In genomic region chr1:186060041-186060440, GRCm38 (mm10) we compare ENCODE assay signal across 24 mouse cellular contexts. TPM values are rescaled to one million over a fixed set of nuclear protein-coding genes. Genes with fewer than 3 reads are reported as not detected.
A peak's percentile ranks its signal among the peaks of the same experiment; 100 is the strongest.
DNase-seq lines count a peak whose midpoint lies in the region; ATAC-seq and TF ChIP-seq lines count a peak whose summit lies in the region.
"Had no signal": no experiment of that assay in that cellular context is flagged by ENCODE, and none has a peak within 500 bp of the region (broad histone marks: within the 10 kb centered on the region; RNA-seq: fewer than 3 reads in every experiment).

No protein-coding gene starts in this region.

- no peak for ATAC-seq in forebrain, postnatal 0 days
- no peak for ATAC-seq in forebrain, embryonic 13.5 days
- ATAC-seq: activated CD4-positive, CD25-positive, alpha-beta regulatory T cell, adult 4 months; CD4-positive, CD25-positive, alpha-beta regulatory T cell, adult 4 months; forebrain, embryonic 15.5 days; intestine, postnatal 0 days had no signal

- no peaks in the 10 kb centered on the region for H3K27me3 ChIP-seq in forebrain, postnatal 0 days (ENCODE audit: insufficient read depth, low read length)
- H3K27me3 ChIP-seq in forebrain, embryonic 13.5 days, result no peaks in the 10 kb centered on the region
- H3K27me3 ChIP-seq: forebrain, embryonic 15.5 days; hindbrain, embryonic 12.5 days; hindbrain, embryonic 15.5 days had no signal

- no peaks in the 10 kb centered on the region for H3K4me1 ChIP-seq in forebrain, postnatal 0 days (ENCODE audit: insufficient read depth)
- H3K4me1 ChIP-seq in forebrain, embryonic 13.5 days, result no peaks in the 10 kb centered on the region
- H3K4me1 ChIP-seq: forebrain, embryonic 15.5 days; hindbrain, embryonic 12.5 days; hindbrain, embryonic 15.5 days had no signal

- TF ChIP-seq CTCF in forebrain, postnatal 0 days (IDR thresholded peaks at IDR 0.05; ENCODE audit: low read depth), result no peak

- peak; percentile 23 for DNase-seq in forebrain, postnatal 0 days
- peak; percentile 72 for DNase-seq in Muller cell, postnatal 12 days (ENCODE audit: inconsistent ontology term)
- peak; percentile 27 for DNase-seq in brain, adult 2 months (ENCODE audit: low read depth, low spot score)
- peak; percentile 17 for DNase-seq in telencephalon, adult 2 months (ENCODE audit: low read depth, low spot score)
- no peak for DNase-seq in cerebellum, postnatal 14 days
- DNase-seq: adrenal gland, adult 8-10 months; adrenal gland, postnatal 25 days; cerebellum, adult 11 months; cerebellum, adult 2 months; cerebellum, adult 9-11 months; cerebellum, postnatal 36 days; embryo, embryonic 11 days; gastrocnemius, postnatal 10 days; gastrocnemius, postnatal 36 days had no signal

- WGBS in forebrain, postnatal 0 days, result 37% methylated on average over 2 of the region's 2 CpGs
- 59% methylated on average over 2 of the region's 2 CpGs for whole genome bisulfite sequencing in forebrain, embryonic 13.5 days

- no peak overlapping the region for H3K4me3 ChIP-seq in forebrain, postnatal 0 days (ENCODE audit: low read depth, low read length)
- no peak overlapping the region for H3K4me3 ChIP-seq in forebrain, embryonic 13.5 days
- H3K4me3 ChIP-seq: erythroblast, embryonic 14.5 days; forebrain, embryonic 15.5 days; hindbrain, embryonic 12.5 days; hindbrain, embryonic 15.5 days had no signal

- H3K9ac ChIP-seq in forebrain, postnatal 0 days, result no peak overlapping the region
- H3K9ac ChIP-seq in forebrain, embryonic 13.5 days, result no peak overlapping the region
- H3K9ac ChIP-seq: forebrain, embryonic 15.5 days; hindbrain, embryonic 12.5 days; hindbrain, embryonic 15.5 days had no signal

- no peaks in the 10 kb centered on the region for H3K9me3 ChIP-seq in forebrain, postnatal 0 days (ENCODE audit: low read length)
- H3K9me3 ChIP-seq in forebrain, embryonic 13.5 days (replicated peaks), result no peaks in the 10 kb centered on the region
- H3K9me3 ChIP-seq: forebrain, embryonic 15.5 days; hindbrain, embryonic 12.5 days; hindbrain, embryonic 15.5 days had no signal

- no peaks in the 10 kb centered on the region for H3K36me3 ChIP-seq in forebrain, postnatal 0 days (ENCODE audit: insufficient read depth)
- no peaks in the 10 kb centered on the region for H3K36me3 ChIP-seq in forebrain, embryonic 13.5 days (ENCODE audit: poor library complexity, severe bottlenecking)
- H3K36me3 ChIP-seq: forebrain, embryonic 15.5 days; hindbrain, embryonic 12.5 days; hindbrain, embryonic 15.5 days had no signal

- no peak overlapping the region for H3K27ac ChIP-seq in forebrain, postnatal 0 days (ENCODE audit: low read depth, low read length)
- H3K27ac ChIP-seq in forebrain, embryonic 13.5 days, result no peak overlapping the region
- H3K27ac ChIP-seq: forebrain, embryonic 15.5 days; hindbrain, embryonic 12.5 days; hindbrain, embryonic 15.5 days had no signal

- no peak overlapping the region for H3K4me2 ChIP-seq in forebrain, postnatal 0 days (ENCODE audit: low read depth)
- H3K4me2 ChIP-seq in forebrain, embryonic 13.5 days, result no peak overlapping the region
- H3K4me2 ChIP-seq: forebrain, embryonic 15.5 days; heart, embryonic 11.5 days; hindbrain, embryonic 12.5 days; hindbrain, embryonic 15.5 days had no signal

RNA-seq across cellular contexts. Expression of gene Lyplal1, which starts 57.1 kb away (rescaled TPM):
- total RNA-seq in forebrain, postnatal 0 days (2014; rRNA removed), result 7.6 and 12.0 TPM in 2 replicates
- polyA plus RNA-seq in forebrain, postnatal 0 days (2015; fragmentation: Nextera tagmentation; extraction: Ambion mirVana), result 9.7 and 12.6 TPM in 2 replicates
- polyA plus RNA-seq in forebrain, embryonic 13.5 days (2015; fragmentation: Nextera tagmentation; extraction: Ambion mirVana), result 15.7 and 16.2 TPM in 2 replicates
- total RNA-seq: MEL had no signal
- polyA plus RNA-seq: activated CD4-positive, CD25-positive, alpha-beta regulatory T cell, adult 4 months; CD4-positive, CD25-positive, alpha-beta regulatory T cell, adult 4 months had no signal

Comparison
In these comparisons a context has a peak if more than half of its experiments do, and no peak if none do; other contexts are left out.
1. DNase-seq: peak in forebrain, postnatal 0 days (single experiment), Muller cell, postnatal 12 days (single experiment), brain, adult 2 months (single experiment) and telencephalon, adult 2 months (single experiment); none in cerebellum, postnatal 14 days (0 of 2).